Mouse (Mus musculus) adrenal gland, postnatal 14 days (tissue): ENCODE results near the gene Zpbp2. TPM values are rescaled to one million over a fixed set of nuclear protein-coding genes. Genes with fewer than 3 reads are reported as not detected.
A peak's percentile ranks its signal among the peaks of the same experiment; 100 is the strongest.

Source experiments
- DNase-seq: peaks from one replicate; pipeline ENCODE4 v3.0.0; 2021; ENCODE audit warnings: mixed read lengths
- long read RNA-seq, 2 experiments: library from polyadenylated mRNA; stranded (forward); transcript quantifications; one replicate each; pipeline ENCODE4 v2.0.0; 2021
- total RNA-seq: library from RNA; stranded (reverse); gene quantifications from 2 replicates; pipeline ENCODE4 v1.2.3, GENCODE M21; 2021

Zpbp2 gene
- not detected in 2 replicates for total RNA-seq
- long read RNA-seq, experiment 1, partial matches to known transcripts: 0 of 1 reads
- long read RNA-seq, experiment 1, other reads (novel, unspliced or antisense): 0 of 1 reads
- long read RNA-seq, experiment 2: 0 reads

GRCm38 (mm10) chr11:98550975-98551828 lies at the start of gene Zpbp2:
Gene Zpbp2 (plus strand): TSS chr11:98551097.
- DNase-seq: peak; percentile 95

GRCm38 (mm10) chr11:98504926-98505325 lies 46.0 kb upstream of the Zpbp2 start:
- DNase-seq: no peak

GRCm38 (mm10) chr11:98509434-98509833 lies 41.5 kb upstream of the Zpbp2 start:
- peak; percentile 57 for DNase-seq

DNA sequence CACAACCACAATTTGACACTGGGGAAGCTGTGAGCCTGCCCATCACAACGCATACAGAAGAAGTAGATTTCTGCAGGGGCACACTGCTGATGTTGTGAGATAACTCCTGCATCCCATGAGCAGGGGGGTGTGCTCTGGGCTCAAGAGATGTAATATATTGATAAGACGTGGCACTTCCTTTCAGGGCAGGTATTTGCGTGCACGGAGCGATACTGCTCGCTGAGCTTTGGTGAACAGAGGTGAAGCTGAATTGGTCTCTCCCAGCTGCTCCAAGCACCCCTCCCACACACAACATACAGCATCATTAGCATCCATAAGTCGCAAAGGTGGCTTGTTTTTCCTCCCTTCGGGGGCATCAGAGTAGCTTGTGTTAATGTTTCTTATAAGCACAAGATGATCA lies 40.8 kb upstream of the Zpbp2 start:
- DNase-seq: no peak

- no peak for DNase-seq
Observed at GRCm38 (mm10) chr11:98512881-98513280, 38.0 kb upstream of the Zpbp2 start.

DNA sequence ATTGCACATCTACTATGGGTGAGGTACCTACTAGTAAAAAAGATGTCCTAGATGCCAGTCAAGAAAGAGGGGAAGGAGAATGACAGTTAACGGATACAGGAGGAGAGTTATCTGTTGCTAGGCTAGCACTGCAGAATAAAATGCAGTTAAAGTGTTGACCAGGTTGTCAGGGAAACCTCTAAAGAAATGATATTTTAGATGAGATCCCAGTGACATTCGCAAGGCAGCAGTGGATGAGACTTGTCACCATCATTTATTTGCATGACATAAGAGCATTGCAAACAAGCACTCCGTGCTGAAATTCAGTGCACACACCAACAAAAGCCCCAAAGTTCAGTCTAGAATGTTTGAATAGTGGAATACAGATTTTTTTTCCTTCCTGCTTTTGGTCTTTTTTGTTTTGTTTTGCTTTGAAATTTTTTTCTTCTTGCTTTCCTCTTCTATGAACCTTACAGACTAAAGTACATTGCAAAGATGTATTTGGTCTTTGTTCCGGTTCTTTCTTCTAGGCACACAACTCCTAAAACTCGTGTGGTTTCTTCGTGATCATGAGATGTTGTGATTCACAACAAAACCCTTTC lies 37.5 kb upstream of the Zpbp2 start:
- DNase-seq: no peak

DNA sequence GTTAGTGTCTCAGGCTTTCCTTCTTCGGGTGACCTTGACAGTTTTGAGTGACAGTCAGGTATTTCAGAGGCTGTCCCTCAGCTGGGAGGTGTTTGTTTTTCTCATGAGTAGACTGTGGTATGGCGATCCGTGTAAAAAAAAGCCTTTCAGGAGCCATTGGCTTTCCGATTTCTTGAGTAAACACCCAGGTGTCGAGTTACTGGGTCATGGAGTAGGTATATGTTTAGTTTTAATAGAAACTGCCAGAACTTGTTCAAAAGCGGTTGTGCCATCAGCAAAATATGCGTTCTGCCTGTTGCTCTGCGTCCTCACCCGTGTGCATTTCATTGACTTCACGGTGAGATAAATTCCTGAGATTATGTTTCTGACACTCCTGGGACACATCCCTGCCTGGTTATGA lies 30.4 kb upstream of the Zpbp2 start:
- no peak for DNase-seq

- no peak for DNase-seq
Observed at GRCm38 (mm10) chr11:98525140-98525539, 25.8 kb upstream of the Zpbp2 start.

DNA sequence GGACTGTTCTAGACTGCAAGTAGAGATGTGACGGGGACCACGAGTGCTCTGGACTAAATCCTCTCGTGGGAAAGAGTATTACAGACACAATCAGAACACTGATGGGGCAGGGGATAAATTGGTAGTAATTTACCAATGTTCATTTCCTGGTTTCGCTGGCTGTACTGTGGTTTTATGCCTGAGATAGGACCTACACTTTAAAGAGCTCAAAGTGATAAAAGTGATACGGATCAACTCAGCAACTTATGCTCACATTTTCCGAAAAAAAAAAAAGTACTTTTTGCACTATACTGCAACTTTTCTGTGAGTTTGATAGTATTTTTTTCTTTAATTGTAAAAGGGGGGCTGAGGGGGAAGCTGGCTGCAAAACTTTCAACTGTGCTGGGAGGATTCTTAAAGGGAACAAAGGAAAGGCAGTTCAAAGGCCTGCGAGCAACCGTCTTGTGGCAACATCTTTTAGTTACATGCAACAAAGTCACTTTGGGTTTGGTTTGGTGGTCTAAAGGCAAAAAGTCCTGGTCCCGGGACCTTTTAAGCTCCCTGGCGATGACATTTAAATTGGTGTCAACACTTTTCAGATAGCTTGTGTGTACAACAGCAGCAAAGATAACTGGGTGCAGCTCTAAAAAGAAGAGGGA lies 24.0 kb upstream of the Zpbp2 start:
- no peak for DNase-seq

DNA sequence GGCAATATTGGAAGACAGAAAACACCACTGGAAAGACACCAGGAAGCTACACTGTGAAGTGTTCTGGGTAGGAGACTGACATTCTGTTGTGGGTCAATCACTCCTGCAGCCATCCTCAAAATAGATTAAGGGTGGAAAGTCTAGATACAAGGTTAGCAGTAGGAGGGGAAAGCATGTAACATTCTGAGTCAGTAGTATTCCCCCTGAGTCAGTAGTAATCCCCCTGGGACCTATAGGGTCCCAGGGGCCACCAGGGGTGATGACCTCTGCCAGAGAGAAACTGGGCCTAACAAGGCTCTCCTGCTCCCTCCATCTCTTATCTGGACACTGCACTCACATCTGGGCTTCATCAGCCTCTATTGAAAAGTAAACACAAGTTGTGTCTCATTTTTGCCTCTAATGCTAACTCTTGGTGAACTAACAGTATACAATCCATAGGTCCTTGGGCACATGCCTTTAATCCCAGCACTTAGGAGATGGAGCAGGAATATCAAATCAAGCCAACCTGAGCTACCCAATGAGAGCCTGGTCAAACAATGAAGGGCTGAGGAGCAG lies 13.3 kb upstream of the Zpbp2 start:
- no peak for DNase-seq

DNA sequence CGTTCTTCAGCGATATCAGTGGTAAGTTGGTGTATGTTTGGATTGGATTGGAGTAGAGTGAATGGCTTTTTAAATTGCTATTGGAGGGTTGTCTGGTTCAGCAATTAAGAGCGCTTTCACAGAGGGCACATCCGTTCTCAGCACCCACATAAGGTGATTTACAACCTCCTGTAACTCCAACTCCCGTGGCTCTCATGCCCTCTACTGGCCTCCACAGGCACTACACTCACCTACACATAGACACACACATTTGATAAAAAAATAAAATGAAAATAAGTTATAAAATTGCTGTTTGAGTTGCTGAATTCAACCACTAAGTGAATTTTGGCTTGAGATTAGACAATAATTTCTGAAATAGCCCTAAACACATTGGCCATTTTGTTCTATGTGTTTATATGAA lies 10.6 kb upstream of the Zpbp2 start:
- no peak for DNase-seq

DNA sequence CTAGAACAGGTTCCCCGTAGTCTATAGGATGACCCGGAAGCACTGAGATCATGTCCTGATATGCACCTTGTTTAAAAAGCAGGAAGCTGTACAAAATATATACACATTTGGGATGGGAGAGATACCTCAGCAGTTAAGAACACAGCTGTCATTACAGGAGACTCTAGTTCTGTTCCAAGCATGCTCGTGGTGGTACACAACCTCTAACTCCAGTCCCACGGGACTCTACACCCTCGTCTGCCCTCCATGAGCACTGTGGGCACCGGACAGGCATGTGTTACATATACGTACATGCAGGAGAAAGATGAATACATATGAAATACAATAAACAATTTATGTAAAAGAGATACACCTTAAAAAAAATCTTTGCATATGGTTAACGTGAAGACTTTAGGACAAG lies 8.3 kb upstream of the Zpbp2 start:
- no peak for DNase-seq

DNA sequence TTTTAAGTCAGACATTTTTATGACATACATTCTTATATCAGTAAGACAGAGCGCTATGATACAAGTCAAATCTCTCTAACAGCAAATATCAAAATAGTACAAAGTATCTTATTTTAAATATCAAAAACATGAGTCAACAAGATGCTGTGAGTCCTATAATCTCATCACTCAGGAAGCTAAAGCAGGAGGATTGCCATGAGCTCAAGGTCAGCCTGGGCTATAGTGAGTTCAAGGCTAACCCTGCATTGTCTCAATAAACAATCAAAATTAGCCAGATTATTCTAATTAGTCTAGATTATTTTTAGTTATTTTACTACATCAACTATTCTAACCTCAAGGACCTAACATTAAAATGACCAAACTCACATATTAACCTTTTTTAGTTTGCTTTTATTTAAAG lies 7.5 kb upstream of the Zpbp2 start:
- no peak for DNase-seq

- DNase-seq: no peak
Observed at GRCm38 (mm10) chr11:98544890-98545677, 5.8 kb upstream of the Zpbp2 start.

- DNase-seq: peak; percentile 48
Observed at GRCm38 (mm10) chr11:98545711-98546231, 5.1 kb upstream of the Zpbp2 start, which contains the start of gene Ikzf3. Gene Ikzf3 (minus strand): TSS chr11:98546031.

DNA sequence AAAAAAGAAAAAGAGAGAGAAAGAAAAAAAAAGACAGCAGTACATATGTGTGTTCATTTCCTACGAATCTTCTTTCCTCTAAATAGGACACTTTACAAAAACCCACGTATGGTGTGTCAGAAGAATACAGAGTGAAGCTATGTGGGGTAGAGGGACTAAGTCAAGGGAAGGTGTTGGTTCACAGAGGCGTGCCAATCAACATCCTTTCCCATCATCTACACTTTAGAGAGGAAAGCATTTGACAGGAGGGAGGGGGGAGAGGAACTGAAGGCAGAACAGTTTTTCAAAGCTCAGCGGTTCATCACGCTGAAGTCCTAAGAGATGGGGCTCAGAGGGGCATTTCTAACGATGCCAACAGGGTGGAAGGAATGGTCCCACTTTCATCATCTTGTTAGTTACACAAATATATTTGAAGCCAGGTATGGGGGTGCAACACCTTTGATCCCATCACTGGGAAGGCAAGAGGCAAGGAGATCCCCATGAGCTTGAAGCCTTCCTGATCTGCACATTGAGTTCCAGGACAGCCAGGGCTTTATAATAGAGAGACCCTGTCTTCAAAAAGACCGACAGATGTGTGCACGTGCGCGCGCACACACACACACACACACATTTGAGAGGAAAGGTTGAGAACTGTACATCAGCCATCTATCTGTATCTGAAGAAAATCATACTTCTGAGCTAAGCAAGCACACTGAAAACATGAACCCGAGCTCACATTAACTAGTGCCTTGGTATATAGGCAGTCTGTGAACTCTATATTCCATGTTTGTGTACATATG lies 4.2 kb upstream of the Zpbp2 start:
- no peak for DNase-seq

DNA sequence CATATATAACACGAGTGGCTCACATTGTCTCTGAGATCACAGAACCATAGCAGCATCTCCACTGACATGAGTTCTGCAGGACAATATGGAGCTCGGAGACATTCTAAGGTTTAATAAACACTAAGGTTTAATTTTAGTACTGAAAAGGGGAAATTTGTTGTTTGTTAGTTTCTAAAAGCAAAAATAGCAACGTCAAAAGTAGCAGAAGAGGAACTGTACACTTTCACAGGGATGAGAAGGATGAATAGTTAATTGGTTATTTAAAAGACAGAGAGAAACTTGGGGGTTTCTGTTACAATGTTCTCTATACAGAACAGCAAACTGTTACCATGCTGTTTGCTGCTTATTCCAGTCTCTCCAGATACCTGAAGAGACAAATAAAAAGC lies 3.6 kb upstream of the Zpbp2 start:
- DNase-seq: no peak

DNA sequence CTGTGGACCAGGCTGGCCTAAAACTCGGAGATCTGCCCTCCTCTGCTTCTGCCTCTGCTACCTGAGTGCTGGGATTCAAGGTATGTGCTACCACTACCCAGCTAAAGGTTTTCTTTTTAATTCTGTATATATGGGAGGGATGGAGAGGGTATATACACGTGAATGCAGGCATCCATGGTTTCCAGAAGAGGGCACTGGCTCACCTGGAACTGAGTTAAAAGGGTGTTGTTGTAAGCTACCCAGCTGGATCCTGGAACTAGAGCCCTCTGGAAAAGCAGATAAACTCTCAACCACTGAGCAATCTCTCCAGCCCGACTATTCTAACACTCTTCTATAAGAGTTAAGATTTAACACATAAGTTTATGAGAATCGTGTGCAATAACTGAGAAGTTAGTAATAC lies 1.5 kb upstream of the Zpbp2 start:
- no peak for DNase-seq

GRCm38 (mm10) chr11:98550311-98550974 lies 454 bp upstream of the Zpbp2 start:
- no peak for DNase-seq

- no peak for DNase-seq
Observed at GRCm38 (mm10) chr11:98553966-98554365, 3.1 kb downstream of the Zpbp2 start.
